Mouse (Mus musculus): ENCODE results near the gene Kcnh7.

Gene Kcnh7

DNA sequence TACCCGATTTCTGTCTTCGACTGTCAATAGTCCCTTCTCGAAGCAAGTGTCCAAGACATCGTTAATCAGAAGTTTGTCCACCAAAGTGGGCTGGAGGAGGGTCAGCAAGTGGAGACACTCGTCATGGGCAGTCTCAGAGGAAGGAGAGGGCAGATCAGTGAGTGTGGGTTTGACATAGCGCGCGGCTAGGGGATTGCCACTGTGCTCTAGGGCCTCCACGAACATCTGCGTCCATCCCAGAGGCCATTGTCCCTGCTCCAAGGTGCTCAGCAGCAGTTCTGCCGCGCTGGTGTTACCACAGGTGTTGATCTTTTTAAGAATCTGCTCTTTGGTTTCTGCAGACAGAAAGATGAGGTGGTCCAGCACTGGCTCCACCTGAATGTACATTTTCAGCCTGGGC is 538.6 kb downstream of the Kcnh7 start:
- no peak for DNase-seq (ENCODE audit: low spot score)

DNA sequence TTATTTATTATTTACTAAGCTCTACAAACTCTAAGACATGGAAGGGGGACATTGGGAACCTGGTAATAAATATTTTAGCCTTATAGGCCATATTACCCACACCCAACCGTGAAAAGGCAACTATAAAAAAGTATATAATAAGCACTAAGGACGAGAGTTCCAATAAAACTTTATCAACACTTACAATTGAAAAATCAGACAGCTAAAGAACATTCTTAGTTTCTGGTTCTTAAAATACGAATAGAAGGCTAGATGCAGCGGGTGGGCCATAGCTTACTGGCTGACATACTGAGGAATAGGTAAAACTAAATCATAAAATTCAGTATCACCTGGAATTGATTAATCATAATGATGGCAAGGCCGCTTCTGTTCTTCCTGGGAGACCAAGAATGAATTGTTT is 539.2 kb downstream of the Kcnh7 start:
- no peak for DNase-seq (ENCODE audit: low spot score)

Measured in ovary, postnatal 10 days (tissue).